Mouse (Mus musculus) kidney, postnatal 25 days (tissue): Measurements from ENCODE around the gene Rrp15.
"Not testable (repeated sequence)": the region's sequence is repeated elsewhere in the genome, so short reads cannot be mapped to it uniquely, and the experiment has no call there.

Experiments used
- DNase-seq, 2 experiments: peaks; one replicate each; pipeline ENCODE4 v3.0.0; 2021; ENCODE audit warnings: mixed read lengths in 2 of 2

The Rrp15 gene

DNA sequence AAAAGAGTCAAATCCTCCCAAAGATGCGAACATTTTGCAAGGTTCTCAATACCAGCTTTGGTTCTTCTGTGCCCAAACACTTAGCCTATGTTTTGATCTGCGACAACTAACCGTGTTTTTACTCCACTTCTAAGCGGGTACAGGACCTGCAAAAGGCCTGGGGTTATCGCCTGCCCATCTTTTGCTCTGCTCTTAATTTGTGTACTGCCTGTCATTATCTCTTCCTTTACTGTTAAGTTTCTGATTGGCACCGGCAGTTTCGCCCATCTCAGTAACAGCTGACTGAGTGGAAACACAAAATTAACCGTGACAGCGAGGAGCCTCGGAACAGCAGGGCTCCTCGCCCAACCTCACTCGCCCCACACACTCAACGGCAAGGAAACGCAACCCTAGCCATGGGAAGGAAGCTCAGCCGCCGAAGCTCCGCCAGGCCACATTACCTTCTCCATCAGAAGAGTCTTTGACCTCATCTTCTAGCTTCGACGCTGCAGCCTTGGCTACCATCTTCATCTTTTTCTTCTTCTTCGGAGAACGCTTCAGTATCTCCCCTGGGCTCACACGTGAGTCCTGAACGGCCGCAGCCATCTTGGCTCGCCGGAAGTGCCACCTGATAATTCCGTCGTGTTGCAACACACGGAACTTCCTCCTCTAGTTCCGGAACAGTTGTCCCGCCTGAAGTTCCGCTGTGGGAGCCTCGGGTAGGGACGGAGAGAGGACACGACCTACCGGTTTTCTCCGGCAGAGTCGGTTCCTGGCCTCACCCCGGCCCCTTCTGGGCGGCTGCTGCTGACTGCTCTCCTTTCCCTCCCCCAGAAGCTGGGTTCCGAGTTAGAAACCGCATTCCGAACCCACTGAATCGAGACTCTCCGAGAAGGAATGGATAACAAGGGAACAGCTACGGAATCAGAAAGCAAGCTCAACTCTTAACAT is at the start of gene Rrp15:
Gene Rrp15 (minus strand): TSS at position 635 of the 930 bp plus-strand sequence.
- DNase-seq = peak; percentile 83 to 88

DNA sequence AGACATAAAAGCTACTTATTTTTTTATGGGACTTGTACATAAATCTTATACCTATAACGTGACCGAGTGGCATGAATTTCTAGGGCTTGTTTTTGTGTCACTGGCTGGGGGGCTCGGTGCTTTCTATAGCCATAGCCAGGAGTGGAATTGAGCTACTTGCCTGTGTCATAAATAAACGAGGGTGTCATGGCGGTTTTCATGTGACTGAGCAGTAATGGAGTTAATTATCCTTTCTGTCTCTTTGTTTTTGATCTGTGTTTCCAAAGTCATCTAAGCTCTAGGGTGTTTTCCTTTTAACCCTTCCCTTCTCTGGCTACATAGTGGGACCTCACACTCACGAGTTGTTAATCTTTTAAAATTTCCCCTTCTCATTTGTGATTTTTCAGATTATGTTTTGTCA is 48.8 kb upstream of the Rrp15 start:
- DNase-seq = no peak

DNA sequence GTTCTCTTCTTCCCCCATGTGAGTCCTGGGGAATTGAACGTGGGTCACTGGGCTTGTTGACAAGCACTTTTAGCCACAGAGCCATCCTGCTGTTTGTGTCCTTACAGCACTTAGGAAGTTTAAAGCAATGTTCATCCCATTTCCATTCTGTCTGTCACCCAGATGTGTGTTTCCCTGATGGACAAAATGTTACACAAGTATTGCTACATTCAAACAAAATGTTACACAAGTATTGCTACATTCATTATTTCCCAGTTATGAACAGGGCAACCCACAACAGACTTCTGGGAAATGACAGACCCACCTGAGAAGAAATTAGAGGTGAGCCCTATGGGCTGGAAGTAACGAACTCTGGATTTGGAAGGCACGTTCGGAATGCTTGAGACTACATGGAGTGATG is 36.2 kb upstream of the Rrp15 start:
- no peak for DNase-seq

DNA sequence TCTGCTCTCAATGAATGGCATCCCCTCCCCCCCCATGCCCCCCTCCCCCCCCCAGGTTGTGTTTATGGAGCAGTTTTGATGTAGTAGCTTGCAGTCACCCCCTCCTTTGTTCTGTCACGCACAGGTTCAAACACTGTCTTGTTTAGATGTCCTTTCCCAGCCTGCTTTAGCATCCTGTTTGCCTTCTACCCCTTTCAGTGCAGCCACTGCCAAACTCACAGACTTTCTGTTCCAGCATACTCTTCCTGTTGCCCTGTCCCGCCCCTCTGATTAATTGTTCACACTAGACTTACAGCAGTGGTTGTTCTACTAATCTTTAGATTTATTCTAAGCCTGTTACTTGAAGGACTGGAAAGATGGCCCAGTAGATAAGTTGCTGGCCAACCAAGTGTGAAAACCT is 31.7 kb upstream of the Rrp15 start:
- no peak for DNase-seq

DNA sequence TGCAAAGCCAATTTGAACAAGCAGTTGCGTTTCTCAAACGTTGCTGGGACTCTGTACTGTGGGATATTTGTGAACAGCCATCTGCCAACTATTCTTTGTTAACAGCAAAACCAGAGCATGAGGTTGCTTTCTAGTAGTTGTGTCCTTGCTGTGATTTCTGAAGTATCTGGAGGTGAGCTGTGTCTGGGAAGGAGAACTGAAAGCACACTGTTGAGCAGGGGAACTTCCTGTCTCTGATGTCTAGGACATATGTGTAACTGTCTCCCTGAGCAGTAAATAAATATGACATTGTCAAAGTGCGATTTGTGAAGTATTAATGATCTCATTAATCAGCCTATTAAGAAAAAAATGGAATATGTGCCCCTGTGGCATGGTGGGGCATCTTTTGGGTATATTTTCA is 24.0 kb upstream of the Rrp15 start:
- DNase-seq = no peak

DNA sequence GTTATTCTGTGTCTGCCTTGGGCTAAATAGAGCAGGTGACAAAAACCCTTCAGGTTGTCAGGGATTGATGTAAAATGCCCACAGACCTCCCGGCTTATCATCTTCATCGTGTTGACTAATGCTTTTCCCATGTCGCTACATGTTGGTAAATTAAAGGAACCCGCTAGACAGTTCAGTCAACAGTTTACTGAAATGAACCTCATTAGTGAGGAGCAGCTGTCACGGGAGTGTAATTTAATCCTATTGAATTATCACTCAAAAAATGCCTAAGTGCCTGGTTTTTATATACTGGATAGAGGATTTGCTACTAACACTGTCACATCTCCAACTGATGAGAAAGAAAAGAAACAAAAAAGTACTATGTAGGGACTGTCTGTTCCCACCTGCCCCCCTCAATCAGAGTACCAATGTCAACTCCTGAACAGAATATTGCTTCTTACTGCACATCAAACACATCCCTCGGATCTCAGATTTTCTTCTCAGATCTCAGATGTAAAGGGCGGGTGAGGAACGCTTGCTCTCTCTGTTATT is 23.5 kb upstream of the Rrp15 start:
- no peak for DNase-seq

DNA sequence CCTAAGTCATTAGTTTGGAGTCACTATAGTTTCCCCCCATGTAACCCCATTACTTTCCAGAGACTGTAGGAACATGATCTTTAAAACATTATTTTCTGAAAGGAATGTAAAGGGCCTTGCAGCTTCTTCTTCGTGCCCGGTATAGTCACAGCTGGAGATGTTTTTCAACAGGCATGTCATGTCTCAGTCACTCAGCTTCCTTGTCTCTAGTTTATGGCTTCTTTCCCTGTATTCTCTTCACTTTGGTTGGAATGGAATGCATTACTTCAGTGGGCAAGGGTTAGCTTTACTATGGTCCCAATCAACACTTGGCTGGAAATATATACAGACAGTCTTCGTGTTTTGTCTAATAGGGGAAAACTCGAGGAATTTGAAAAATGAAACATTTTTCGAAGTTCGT is 22.8 kb upstream of the Rrp15 start:
- no peak for DNase-seq

DNA sequence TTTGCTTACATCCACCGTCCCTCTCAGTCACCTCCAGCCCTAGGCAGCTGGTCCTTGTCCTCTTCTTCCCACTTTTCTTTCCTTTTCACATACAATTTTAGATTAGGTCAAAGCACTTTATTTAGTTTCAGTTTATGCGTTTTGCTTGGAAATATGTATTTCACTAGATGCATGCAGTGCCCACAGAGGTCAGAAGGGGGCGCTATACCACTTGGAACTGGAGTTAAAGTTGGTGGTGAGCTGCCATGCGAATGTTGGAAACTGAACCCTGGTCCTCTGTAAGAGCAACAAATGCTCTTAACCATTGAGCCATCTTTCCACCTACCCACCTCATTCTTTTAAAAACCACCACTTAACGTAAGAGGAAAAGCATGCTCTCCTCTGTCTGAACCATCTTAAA is 21.5 kb upstream of the Rrp15 start:
- no peak for DNase-seq

DNA sequence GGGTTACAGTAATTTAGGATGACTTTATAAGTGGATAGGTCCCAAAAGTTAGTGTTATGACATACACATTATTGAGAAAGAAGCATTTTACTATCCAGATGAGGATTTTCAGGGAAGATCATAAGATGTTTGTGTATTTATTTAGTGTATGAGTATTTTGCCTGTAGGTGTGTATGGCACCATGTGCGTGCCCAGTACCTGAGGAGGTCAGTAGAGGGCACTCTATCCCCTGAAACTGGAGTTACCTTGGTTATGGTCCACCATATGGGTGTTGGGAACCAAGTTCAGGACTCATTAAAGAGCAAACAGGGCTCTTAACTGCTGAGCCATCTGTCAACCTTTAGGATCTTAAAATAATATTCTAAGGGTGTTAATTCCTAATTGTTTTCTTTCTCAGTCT is 19.2 kb upstream of the Rrp15 start:
- no peak for DNase-seq

DNA sequence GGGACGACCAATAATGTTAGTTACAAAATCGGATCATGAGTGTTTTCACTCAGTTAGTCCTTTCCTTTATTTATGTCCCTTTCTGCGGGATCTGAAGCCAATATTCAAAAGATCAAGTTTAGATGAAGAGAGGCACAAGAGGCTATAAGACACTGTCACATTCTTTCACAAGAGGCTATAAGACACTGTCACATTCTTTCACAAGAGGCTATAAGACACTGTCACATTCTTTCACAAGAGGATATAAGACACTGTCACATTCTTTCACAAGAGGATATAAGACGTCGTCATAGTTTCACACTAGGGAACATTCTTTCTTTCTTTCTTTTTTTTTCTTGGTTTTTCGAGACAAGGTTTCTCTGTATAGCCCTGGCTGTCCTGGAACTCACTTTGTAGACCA is 14.3 kb upstream of the Rrp15 start:
- not testable (repeated sequence) for DNase-seq

DNA sequence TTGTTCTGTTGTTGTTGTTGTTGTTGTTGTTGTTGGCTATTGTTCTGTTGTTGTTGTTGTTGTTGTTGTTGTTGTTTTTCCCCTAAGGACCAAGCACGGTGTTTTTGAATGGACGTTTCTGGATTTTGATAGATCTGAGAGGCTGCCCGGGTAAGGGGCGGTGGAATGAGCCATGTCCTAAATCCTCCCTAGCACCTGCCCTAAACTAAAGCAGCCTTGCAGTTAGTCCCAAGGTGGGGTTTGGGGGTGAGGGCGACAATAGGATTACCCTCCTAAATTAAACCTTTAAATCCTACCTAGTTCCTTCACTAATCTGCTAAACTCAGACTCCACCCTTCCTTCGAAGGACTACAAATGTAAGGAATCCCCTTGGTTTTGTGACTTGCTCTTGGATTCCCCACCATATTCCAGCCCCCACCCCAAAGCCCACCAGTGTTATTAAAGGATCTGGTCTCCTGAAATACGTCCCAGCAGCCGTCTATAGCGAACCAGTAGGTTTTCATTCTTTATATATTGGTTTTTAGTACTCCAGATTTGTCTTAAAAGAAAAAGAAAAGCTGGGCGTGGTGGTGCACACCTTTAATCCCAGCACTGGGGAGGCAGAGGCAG is 621 bp upstream of the Rrp15 start:
- DNase-seq = no peak

DNA sequence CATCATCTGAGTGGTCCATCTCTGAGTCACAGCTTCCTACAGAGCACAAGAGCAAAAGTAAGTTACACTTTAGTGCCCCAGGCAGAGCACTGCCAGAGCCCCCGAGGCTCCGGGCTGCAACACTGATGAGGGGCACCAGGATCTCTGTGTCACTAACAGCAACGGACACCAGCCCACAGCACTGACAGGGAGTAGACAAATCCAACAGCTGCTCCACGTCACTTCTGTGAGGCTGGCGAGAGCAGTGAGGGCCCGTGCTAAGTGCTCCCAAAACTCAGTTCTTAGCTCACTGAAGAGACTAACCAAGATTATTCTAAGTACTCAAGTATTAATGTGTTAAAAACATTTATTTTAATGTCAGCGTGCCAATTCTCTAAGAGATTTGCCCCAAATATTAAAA is 9.3 kb downstream of the Rrp15 start:
- no peak for DNase-seq

DNA sequence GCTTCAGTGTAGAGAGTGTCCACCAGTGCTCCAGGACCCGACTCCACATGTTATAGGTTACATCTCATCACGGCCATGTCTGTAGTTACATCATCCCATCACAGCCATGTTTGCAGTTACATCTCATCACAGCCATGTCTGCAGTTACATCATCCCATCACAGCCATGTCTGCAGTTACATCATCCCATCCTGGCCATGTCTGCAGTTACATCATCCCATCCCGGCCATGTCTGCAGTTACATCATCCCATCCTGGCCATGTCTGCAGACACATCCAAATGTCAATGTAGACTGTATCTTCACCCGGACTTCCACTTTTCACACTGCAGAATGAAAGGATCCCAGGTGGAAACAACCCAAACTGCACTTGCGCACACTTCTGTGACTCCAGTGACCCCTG is 13.6 kb downstream of the Rrp15 start:
- DNase-seq = no peak

DNA sequence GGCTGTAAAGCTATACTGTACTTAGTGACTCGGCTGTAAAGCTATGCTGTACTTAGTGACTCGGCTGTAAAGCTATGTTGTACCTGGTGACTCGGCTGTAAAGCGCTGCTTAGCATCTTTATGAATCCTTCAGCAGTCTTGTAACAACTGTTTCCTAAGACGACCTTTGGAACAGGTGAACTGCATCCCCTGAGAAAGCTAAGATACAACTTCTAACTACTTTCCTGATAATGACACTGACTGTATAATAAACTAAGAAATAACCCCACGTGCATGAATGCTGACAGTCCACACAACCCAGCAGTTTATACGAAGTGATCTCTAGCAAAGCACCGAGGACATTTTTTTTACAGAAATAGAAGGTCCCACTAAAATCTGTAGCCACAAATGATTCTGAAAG is 16.1 kb downstream of the Rrp15 start:
- no peak for DNase-seq

DNA sequence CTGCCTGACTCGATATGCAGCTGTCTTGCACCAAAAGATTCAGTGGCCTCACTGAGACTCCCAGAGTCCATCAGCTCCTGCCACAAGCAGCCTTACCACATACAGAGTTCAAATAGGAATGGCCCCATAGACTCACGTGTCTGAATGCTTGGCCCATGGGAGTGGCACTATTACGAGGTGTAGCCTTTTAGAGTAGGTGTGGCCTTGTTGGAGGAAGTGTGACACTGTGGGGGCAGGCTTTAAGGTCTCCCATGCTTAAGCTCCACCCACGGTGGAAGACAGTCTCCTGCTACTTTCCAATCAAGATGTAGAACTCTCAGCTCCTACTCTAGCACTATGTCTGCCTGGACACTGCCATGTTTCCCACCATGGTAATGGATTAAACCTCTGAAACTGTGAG is 20.4 kb downstream of the Rrp15 start:
- no peak for DNase-seq

DNA sequence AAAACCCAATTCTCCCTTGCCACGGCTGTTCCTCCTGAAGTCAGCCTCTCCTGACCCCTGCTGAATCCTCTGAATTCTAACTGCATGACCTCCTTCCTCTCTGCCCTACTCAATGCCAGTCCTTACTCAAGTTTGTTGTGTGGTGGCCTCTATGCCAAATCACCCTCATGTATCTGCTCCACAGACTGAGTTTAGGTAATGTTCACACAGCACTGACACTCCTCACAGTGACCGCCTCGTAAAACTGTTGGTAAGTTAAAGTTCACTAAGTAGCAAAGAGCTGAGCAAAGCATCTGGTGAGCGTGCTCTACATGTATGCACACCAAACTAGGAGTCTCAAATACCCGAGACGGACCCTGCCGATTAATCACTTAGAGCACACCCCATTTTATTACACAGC is 23.0 kb downstream of the Rrp15 start:
- peak; percentile 20 to 50 for DNase-seq

DNA sequence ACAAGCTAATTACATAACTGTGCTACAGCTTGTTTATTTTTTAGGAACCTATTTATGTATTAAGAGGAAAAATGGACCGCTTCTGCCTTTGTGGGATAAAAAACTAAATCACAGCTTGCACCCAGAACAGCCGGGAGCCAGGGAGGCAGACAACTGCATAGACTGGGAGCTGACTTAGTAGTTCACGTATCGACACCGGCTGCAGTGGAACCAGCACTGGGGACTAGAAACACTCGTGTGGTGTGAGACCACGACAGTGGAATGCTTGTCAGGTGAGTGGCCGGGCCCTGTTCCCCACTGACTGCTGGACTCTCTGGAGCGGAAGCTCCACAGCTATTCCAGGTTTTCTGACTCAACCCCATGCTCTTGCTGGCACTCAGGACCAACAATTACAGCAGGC is 26.9 kb downstream of the Rrp15 start:
- DNase-seq = no peak

DNA sequence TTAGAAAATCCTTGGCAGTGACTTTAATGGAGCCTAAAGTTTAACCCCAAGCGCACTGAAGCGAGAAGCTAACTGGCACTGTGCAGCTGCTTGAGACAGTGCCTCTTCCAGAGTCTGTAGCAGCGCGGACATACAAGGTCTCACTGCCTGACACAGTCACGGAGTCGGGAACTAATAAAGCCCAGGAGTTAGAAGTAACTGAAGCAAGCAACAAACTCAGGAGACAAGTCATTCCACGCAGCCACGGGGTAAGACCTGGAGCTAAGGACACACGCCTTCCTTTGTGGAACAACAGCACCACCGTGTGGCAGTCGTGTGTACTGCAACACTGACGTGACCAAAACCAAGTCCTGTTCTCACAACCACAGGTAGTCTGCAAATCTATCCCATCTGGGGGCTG is 27.3 kb downstream of the Rrp15 start:
- DNase-seq = peak; percentile 74 to 88

DNA sequence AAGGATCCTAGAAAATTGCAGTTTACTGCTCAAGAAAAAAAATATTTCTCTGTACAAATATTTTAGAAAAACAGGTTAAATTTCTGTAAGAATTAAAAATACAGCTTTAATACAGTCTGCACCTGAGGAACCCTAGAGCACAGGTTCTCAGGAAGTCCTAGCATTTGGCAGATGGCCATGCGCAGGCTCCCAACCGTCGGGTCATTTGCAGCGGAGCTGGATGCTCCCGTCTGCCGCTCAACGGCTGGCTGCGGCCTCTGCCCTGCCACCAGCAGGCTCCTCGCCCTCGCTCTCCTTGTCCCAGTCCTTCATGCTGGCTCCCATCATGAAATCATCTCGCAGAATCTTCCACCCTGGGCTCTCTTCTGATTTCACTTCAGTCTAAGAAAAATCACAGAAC is 28.0 kb downstream of the Rrp15 start:
- peak; percentile 34 to 55 for DNase-seq

DNA sequence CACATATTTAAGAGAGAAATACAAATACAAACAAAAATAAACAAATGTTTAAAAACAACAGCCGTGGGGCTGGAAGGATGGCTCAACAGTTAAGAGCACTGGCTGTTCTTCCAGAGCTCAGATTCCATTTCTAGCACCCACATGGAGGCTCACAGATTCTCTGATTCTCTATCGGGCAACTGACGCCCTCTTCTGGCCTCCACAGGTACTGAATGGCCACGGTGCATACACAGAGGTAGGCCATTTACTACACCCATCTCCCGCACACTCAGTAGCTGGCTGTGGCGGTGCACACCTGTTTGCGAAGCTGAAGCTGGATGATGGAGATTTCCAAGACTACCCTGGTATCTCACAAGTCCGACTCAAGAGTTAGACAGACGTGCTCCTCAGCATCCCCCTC is 29.4 kb downstream of the Rrp15 start:
- peak in 1 of 2 experiments; percentile 21 for DNase-seq

DNA sequence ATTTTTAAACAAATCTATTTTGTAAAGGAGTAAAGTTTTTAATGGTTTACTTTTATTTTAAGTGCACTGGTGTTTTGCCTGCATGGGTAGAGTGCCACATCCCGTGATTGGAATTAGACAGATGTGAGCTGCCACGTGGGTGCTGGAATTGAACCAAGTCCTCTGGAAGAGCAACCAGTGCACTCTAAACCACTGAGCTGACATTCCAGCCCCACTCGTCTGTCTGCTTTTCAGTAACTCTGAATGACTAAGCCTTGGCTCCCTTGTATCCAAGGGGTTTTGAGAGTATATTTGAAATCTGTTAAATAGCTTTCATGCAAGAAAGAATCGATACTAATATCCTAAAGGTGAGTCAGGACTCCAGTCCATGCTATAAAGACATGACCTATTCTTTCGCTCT is 30.3 kb downstream of the Rrp15 start:
- peak; percentile 72 to 75 for DNase-seq

DNA sequence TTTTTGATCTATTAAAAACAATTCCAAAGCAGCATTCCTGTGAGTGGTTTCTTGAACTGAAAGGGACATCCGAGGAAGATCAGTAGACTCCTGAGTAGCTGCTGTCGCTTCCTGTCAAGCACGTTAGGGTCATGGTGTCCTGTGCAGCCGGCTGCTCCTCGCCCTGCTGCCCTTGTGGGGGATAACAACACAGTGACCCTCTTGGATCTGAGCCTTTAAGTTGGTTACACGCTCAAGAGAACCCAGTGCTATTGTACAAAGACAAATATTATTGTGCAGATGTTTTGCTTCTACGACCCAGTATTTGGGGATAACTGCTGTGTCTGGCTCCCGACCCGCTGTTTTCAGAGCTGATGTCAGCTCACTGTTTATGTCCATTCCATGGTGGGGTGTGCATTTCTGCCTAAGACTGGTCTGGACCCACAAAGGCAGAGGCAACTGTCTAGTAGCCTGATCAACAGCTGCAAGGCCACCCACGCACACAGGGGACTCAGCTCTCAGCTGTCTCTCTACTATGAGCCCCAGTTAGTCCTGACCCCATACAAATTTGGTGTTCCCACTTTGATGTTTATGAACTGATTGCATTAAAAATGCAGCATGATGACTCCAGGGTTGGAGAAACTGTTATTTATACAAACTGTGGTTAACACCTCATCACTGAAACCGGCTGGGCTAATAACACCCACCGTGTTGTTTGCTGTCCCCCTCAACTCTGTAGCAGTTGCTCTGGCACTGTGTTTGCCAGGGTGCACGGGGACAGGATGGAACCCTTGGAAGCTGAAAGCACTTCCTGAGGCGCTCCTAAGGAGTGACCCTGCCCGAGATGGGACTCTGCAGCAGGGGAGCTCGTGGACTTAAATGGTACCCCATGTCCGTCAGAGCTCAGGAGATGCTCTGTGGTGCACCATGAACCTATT is 33.9 kb downstream of the Rrp15 start:
- DNase-seq = no peak

DNA sequence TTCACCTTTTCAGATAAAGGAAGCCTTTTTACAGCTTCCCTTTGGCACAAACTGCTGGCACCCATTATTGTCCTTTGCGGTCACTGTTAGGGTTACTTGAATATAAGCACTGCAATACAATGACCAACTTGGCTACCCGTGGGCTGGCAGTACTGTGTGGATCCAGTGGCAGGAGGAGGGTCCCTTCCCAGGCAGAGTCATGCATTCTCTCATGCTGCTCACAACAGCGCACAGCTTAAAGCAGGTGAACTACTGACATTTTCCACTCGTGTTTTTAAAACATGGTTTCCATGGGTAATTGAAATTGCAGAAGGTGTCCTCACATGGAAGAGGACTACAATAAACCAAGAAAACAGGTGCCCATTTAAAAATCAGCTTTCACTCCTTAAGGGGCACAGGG is 34.9 kb downstream of the Rrp15 start:
- DNase-seq = no peak
